Mouse (Mus musculus) cerebellum, adult 2 months (tissue): ENCODE results near the gene Btd.

Experiments
- CTCF ChIP-seq: fragments of 200-500 bp; IDR thresholded peaks from 2 replicates; pipeline ENCODE4 v1.5.1; 2011; ENCODE audit warnings: low read depth, mild to moderate bottlenecking, control low read depth, low read length, moderate library complexity, borderline replicate concordance; ENCODE audit not compliant: insufficient read depth
- POLR2A ChIP-seq: fragments of 200-500 bp; IDR thresholded peaks from 2 replicates; pipeline ENCODE4 v1.6.1; 2011; ENCODE audit warnings: low read length, control low read depth, borderline replicate concordance; ENCODE audit not compliant: insufficient read depth

- TF ChIP-seq CTCF (no peak), POLR2A (no peak)
Measured at GRCm38 (mm10) chr14:31601908-31602615, 38.8 kb upstream of the Btd start.
